Mouse (Mus musculus) kidney, adult 2 months (tissue): ENCODE measurements around the gene 4931414P19Rik.
A peak's percentile ranks its signal among the peaks of the same experiment; 100 is the strongest.

Experiments used
- CTCF ChIP-seq: fragments of 200-500 bp; conservative IDR thresholded peaks from 2 replicates; pipeline ENCODE4 v1.5.1; 2011; ENCODE audit warnings: low read depth, mild to moderate bottlenecking, control low read depth, low read length, moderate library complexity, mixed read lengths; ENCODE audit not compliant: insufficient read depth, insufficient read length
- POLR2A ChIP-seq: fragments of 200-500 bp; IDR thresholded peaks from one replicate; pipeline ENCODE4 v1.6.1; 2011; ENCODE audit warnings: low read depth, low read length, control low read depth

GRCm38 (mm10) chr14:54553975-54554769 lies 51.6 kb downstream of the 4931414P19Rik start, which contains the start of gene Haus4:
- TF ChIP-seq CTCF, result peak; percentile 74
- no peak for TF ChIP-seq POLR2A
